Mouse (Mus musculus): ENCODE results near the gene Trpm6.

DNA sequence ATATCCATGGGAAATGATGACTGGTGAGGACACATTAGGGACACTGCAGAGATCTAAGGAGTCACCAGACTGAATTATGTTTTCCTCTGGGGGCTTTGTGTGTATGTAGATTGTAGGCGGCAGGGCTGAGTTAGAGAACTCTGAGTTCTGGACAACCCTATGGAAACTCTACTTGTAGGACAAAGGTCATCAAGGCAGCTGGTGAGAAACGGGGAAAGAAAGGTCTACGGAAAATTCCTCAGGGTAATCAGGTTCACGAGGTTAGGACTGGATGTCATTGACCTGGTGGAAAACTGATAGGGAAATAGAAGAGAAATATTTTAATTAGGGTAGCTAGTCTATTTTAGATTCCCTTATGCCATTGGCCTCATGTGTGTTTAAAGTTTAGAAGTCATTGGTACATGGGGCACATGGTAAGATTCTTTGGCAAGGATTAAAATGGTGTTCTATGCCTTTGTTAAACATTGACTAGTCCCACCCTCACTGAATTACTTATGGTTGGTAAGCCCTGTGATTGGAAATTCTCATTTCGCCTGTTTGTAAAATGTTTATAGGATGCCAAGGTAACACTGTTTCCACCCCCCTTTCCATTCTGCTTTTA is 23.2 kb downstream of the Trpm6 start:
- no peak for TF ChIP-seq CTCF (IDR thresholded peaks at IDR 0.05; ENCODE audit: low read depth, low read length)
- no peak for TF ChIP-seq TAL1 (conservative IDR thresholded peaks at IDR 0.05; ENCODE audit: low read depth, low read length)
